Mouse (Mus musculus) limb, embryonic 12.5 days (tissue): ENCODE measurements around the gene Cadm3. TPM values are rescaled to one million over a fixed set of nuclear protein-coding genes. Genes with fewer than 3 reads are reported as not detected.

Source experiments
- ATAC-seq: fragments of 200-750 bp; cut with Nextera tagmentation; 2 replicates; pipeline ENCODE4 v1.8.0; 2017; ENCODE audit warnings: low read depth, moderate TSS enrichment; ENCODE audit not compliant: insufficient number of reproducible peaks, insufficient read depth, low FRiP score, low TSS enrichment
- H3K27ac ChIP-seq: fragments of 300-500 bp; sonication (generic); 2 replicates; pipeline ENCODE4 v1.5.1; 2016; ENCODE audit warnings: mild to moderate bottlenecking, moderate library complexity
- H3K27me3 ChIP-seq: fragments of 300-500 bp; sonication (generic); 2 replicates; pipeline ENCODE4 v1.6.1; 2016; ENCODE audit warnings: mild to moderate bottlenecking, moderate library complexity
- H3K36me3 ChIP-seq: fragments of 300-500 bp; sonication (generic); 2 replicates; pipeline ENCODE4 v1.6.1; 2016; ENCODE audit warnings: mild to moderate bottlenecking, moderate library complexity
- H3K4me1 ChIP-seq: fragments of 300-500 bp; sonication (generic); replicated peaks from 2 replicates; pipeline ENCODE4 v1.6.1; 2016
- H3K4me2 ChIP-seq: fragments of 300-500 bp; sonication (generic); 2 replicates; pipeline ENCODE4 v1.6.1; 2016; ENCODE audit warnings: mild to moderate bottlenecking, moderate library complexity
- H3K4me3 ChIP-seq: fragments of 300-500 bp; sonication (generic); replicated peaks from 2 replicates; pipeline ENCODE4 v1.5.1; 2016; ENCODE audit warnings: mild to moderate bottlenecking
- H3K9ac ChIP-seq: fragments of 300-500 bp; sonication (generic); replicated peaks from 2 replicates; pipeline ENCODE4 v1.6.1; 2016; ENCODE audit warnings: mild to moderate bottlenecking, moderate library complexity
- H3K9me3 ChIP-seq: fragments of 300-500 bp; sonication (generic); 2 replicates; pipeline ENCODE4 v1.6.1; 2016; ENCODE audit warnings: mild to moderate bottlenecking, moderate library complexity
- whole genome bisulfite sequencing: fragments of 180-500 bp; shearing (Covaris S2); methylation state at CpG from one replicate; pipeline ENCODE4 v1.1.7; 2016; 5-methylcytosine and 5-hydroxymethylcytosine counted together
- polyA plus RNA-seq: library from polyadenylated mRNA; unstranded; fragments of >200 nt; fragmentation: Nextera tagmentation; extraction: Ambion mirVana; gene quantifications from 2 replicates; pipeline ENCODE4 v1.2.1, GENCODE M21; 2016

Cadm3 gene
- polyA plus RNA-seq, 1 experiment from 2014 or later = 0.61 TPM

DNA sequence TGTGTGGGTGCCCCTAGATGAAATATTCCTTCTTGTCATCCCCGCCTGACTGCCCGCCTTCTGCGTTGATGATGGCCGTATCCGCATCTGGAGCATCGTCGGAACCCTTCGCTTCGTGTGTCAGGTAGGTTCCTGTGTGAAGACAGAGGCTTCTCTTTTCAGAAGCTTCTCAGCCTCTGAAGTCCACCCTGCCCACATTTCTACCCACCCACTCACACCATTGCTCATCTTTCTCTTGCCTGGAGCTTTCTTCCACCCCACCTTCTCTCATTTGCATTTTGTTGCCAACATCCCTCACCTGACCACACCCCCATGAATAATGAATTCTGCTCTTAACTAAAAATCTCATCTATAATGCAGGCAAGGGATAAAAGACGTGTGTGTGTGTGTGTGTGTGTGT lies 30.5 kb downstream of the Cadm3 start:
- no peaks in the 10 kb centered on the region for H3K9me3 ChIP-seq
- no peak overlapping the region for H3K9ac ChIP-seq
- no peaks in the 10 kb centered on the region for H3K4me1 ChIP-seq
- H3K27ac ChIP-seq = no peak overlapping the region
- H3K36me3 ChIP-seq = no peaks in the 10 kb centered on the region
- WGBS = 91% methylated on average over 10 of the region's 10 CpGs
- H3K4me3 ChIP-seq = no peak overlapping the region
- no peak for ATAC-seq
- no peak overlapping the region for H3K4me2 ChIP-seq
- H3K27me3 ChIP-seq = no peaks in the 10 kb centered on the region

DNA sequence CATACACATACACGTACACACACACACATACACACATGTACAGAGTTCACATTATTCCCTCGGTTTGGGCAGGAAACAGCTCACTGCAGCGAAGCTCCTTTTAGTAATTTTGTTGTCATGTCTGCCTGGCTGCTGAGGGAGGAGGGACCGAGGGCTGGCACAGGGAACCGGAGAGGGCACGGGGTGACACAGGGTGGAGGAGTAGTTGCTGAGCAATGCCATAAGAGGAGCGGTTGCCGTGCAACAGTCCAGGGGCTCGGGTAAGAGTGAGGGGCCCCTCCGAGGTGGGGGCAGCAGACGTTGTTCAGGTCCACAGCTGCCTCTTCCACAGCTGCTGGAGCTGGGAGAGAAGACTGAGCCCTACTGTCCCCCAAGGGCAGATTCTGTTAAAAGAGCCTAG lies 31.6 kb downstream of the Cadm3 start:
- H3K4me3 ChIP-seq = no peak overlapping the region
- no peaks in the 10 kb centered on the region for H3K36me3 ChIP-seq
- no peak overlapping the region for H3K9ac ChIP-seq
- 66% methylated on average over 11 of the region's 11 CpGs for WGBS
- H3K4me1 ChIP-seq = no peaks in the 10 kb centered on the region
- no peaks in the 10 kb centered on the region for H3K27me3 ChIP-seq
- ATAC-seq = no peak
- no peaks in the 10 kb centered on the region for H3K9me3 ChIP-seq
- no peak overlapping the region for H3K4me2 ChIP-seq
- H3K27ac ChIP-seq = no peak overlapping the region

DNA sequence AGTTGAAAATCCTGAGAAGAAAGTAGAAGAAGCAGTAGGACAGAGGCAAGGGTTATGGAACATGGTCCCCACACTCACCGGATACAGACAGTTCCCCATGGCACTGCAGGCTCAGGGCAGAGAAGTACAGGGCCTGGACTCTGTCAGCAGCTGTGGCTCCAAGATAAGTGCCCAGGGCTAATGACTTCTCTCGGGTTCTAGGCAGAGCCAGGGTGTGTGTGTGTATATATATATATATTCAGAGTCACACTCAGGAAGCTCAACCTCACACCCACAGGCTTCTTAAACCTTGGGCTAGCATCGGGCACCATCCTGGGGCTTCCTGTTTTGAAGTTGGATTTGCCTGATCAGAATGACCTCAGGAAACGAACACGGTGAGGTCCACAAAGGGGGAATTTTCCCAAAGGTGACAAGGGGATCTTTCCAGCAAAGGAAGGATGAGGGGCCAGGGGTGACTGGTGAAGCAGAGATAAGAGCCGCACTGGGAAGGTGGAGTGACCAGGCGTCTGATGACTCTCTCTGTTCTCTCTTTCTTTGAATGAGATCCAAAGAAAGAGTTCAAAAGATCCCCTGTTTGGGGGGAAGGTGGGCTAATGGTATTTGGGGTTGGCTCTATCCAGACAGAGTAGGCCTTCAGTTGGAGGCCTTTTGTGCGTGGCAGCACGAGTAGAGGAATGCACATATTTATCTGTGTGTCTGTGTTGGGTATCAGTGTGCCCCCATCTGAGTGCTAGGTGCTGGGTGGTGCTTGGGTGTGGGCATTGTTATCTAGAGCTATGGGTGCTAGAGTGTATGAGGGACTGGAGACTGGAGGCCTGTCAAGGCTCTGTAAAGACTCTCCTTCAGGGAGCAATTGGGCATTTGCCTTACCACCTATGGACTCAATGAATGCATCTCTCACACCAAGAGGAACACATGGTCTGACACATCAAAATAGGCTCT lies 33.9 kb downstream of the Cadm3 start, which contains the start of gene Ackr1:
Gene Ackr1, minus strand, starts transcription at position 439 of the 942 bp plus-strand sequence.
- 73% methylated on average over 9 of the region's 9 CpGs for WGBS
- H3K27ac ChIP-seq = no peak within 1 kb of the TSS
- no peak within 1 kb of the TSS for H3K9ac ChIP-seq
- H3K9me3 ChIP-seq = no peaks in the 10 kb centered on the region
- H3K27me3 ChIP-seq = no peaks in the 10 kb centered on the region
- no peaks in the 10 kb centered on the region for H3K4me1 ChIP-seq
- no peak for ATAC-seq
- H3K36me3 ChIP-seq = no peaks in the 10 kb centered on the region
- H3K4me3 ChIP-seq = no peak within 1 kb of the TSS
- no peak within 1 kb of the TSS for H3K4me2 ChIP-seq

DNA sequence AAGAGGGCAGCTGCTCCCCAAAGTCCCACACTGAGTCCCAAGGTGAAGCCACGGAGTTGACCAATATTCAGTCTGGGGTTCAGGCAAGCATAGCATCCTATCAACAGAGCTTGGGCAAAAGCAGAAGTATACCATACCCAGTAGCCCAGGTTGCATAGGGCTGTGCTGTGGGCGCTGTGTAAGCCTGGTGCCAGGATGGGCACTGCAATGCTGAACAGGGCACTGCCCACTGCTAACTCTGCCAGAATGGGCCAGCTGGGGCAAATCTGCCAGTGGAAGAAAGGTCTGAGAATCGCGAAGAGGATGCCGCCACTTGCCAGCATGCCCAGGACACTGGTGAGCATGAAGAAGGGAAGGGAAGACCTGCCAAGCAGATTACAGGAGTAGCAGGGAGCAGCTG lies 35.1 kb downstream of the Cadm3 start:
- H3K4me1 ChIP-seq = no peaks in the 10 kb centered on the region
- no peak overlapping the region for H3K4me2 ChIP-seq
- H3K9me3 ChIP-seq = no peaks in the 10 kb centered on the region
- H3K27me3 ChIP-seq = no peaks in the 10 kb centered on the region
- no peaks in the 10 kb centered on the region for H3K36me3 ChIP-seq
- H3K27ac ChIP-seq = no peak overlapping the region
- 87% methylated on average over 5 of the region's 5 CpGs for WGBS
- H3K4me3 ChIP-seq = no peak overlapping the region
- H3K9ac ChIP-seq = no peak overlapping the region
- no peak for ATAC-seq

DNA sequence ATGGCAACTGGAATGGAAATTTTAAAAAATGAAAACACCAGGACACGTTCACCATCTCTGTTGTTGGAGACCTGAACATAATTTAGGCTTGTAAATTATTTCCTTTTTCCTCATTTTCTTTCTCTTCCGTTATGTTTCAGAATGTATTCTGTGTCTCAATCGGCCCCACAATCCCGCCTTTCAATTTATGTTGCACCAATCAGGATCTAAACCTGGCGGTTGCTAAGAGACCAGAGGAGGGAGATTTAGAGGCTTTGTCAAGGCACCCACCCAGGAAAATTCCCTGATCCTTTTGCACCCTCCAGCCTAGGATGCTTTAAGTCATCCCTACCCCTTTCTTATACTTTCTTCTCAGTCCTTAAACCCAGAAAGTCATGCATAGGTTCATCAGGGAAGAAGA lies 37.8 kb downstream of the Cadm3 start:
- WGBS = 77% methylated on average over 5 of the region's 5 CpGs
- no peaks in the 10 kb centered on the region for H3K27me3 ChIP-seq
- no peak overlapping the region for H3K9ac ChIP-seq
- ATAC-seq = no peak
- H3K27ac ChIP-seq = no peak overlapping the region
- H3K4me3 ChIP-seq = no peak overlapping the region
- H3K4me1 ChIP-seq = no peaks in the 10 kb centered on the region
- no peak overlapping the region for H3K4me2 ChIP-seq
- no peaks in the 10 kb centered on the region for H3K9me3 ChIP-seq
- H3K36me3 ChIP-seq = no peaks in the 10 kb centered on the region

DNA sequence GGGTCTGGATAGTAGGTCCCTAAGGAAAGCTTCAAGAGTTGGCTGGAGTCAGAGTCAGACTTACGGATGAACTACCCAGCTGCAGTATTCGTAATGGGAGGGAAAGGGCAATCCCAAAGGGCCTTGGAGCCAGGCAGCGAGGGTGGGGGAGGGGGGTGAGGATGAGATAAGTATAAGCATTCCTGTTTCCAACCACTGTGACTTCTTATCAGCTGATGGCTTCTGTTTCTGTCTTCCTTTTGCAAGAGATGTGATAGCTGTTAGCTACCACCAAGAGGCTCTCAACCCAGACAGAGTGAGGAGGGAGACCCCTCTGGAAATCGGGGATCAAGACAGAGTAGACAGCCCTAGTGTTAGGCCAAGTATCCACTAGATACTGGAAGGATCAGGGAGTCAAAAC lies 38.3 kb downstream of the Cadm3 start:
- no peaks in the 10 kb centered on the region for H3K4me1 ChIP-seq
- no peak overlapping the region for H3K9ac ChIP-seq
- H3K4me2 ChIP-seq = no peak overlapping the region
- no peak for ATAC-seq
- H3K4me3 ChIP-seq = no peak overlapping the region
- H3K9me3 ChIP-seq = no peaks in the 10 kb centered on the region
- H3K27me3 ChIP-seq = no peaks in the 10 kb centered on the region
- WGBS = 60% methylated on average over 4 of the region's 4 CpGs
- no peaks in the 10 kb centered on the region for H3K36me3 ChIP-seq
- H3K27ac ChIP-seq = no peak overlapping the region

DNA sequence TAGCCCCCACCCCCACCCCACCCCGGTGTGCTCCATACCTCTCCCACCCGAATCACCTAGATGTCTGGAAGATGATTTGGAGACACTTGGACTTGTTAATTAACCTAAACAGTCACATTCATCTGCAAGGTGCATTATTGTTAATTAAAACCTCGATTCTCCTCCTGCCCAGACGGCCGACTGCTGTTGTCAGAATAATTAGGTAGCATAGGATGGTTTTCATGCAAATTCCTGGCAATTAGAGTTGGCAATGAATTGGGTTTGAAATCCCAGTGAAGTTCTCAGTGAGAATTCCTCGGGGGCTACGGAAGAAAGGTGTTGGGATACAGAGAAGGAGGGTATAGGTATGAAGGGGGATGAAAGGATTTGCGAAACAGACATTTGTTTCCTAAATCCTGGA lies 39.0 kb downstream of the Cadm3 start:
- Histone ChIP-seq H3K27ac (no peak overlapping the region), H3K9me3 (no peaks in the 10 kb centered on the region), H3K36me3 (no peaks in the 10 kb centered on the region), H3K27me3 (no peaks in the 10 kb centered on the region), H3K4me2 (no peak overlapping the region), H3K9ac (no peak overlapping the region), H3K4me1 (no peaks in the 10 kb centered on the region), H3K4me3 (no peak overlapping the region)
- 58% methylated on average over 8 of the region's 8 CpGs for WGBS
- ATAC-seq = no peak

DNA sequence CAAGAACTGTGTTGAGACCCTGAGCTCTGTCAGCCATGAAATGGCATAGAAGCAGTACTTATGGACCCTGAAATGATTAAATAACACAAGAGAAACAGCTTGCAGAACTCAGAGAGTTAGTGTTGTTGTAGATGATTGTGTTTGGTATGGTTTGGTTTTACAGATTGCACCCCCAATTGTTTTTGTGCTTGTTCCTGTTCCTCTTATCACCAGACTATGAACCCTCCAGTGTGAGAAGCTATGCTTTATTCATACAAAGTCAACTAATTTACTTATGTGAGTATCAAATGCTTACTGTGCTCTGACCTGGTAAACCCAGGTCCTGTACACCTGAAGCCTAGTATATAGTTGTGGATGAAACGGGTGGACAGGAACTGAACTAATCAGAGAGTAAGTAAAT lies 40.9 kb downstream of the Cadm3 start:
- H3K9me3 ChIP-seq = no peaks in the 10 kb centered on the region
- no peak overlapping the region for H3K4me3 ChIP-seq
- H3K4me2 ChIP-seq = no peak overlapping the region
- H3K36me3 ChIP-seq = no peaks in the 10 kb centered on the region
- H3K9ac ChIP-seq = no peak overlapping the region
- no peak overlapping the region for H3K27ac ChIP-seq
- WGBS = 57% methylated on average over 1 of the region's 1 CpGs
- no peaks in the 10 kb centered on the region for H3K4me1 ChIP-seq
- no peaks in the 10 kb centered on the region for H3K27me3 ChIP-seq
- ATAC-seq = no peak

DNA sequence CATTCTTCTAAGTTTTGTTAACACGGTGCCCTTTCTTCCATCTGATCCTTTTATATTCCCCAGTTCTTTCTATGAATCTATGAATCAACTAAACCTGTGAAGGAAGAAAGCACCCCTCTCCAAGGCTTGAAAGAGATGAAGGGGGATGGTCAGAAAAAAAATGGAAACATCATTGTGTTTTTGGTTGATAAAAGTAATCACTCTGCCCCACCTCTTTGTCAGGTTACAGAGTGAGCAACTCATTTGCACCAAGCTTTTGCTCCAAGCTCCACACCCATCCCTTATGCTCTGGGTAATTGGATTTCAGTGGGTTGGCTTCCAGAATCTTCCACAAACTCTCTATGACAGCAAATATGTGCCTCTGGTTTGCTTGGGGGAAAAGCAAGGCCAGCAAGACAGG lies 42.1 kb downstream of the Cadm3 start:
- 82% methylated on average over 1 of the region's 1 CpGs for WGBS
- Histone ChIP-seq H3K9me3 (no peaks in the 10 kb centered on the region), H3K9ac (no peak overlapping the region), H3K36me3 (no peaks in the 10 kb centered on the region), H3K27ac (no peak overlapping the region), H3K4me3 (no peak overlapping the region), H3K4me2 (no peak overlapping the region), H3K27me3 (no peaks in the 10 kb centered on the region), H3K4me1 (no peaks in the 10 kb centered on the region)
- ATAC-seq = no peak

DNA sequence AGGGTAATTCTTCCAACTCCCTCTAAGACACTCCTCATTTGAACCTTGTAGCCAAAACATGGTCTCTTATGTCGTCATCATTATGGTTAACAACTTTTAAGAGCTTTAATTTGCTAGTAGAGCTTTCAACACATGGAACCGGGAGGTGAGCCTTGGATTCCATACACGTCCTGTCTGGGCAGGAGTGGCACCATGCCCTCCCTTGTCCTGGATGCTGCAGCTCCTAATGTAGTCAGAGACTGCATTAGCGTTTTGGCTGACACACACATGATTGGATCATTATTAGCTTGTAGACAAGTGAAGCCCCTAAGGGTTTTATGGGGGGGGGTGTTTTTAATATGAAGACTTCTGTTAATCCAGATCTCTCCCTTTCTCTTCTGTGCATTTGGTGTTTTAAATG lies 42.5 kb downstream of the Cadm3 start:
- H3K4me3 ChIP-seq = no peak overlapping the region
- WGBS = 58% methylated on average over 4 of the region's 4 CpGs
- no peaks in the 10 kb centered on the region for H3K27me3 ChIP-seq
- ATAC-seq = no peak
- no peaks in the 10 kb centered on the region for H3K36me3 ChIP-seq
- no peak overlapping the region for H3K4me2 ChIP-seq
- H3K27ac ChIP-seq = no peak overlapping the region
- H3K9ac ChIP-seq = no peak overlapping the region
- no peaks in the 10 kb centered on the region for H3K9me3 ChIP-seq
- no peaks in the 10 kb centered on the region for H3K4me1 ChIP-seq

DNA sequence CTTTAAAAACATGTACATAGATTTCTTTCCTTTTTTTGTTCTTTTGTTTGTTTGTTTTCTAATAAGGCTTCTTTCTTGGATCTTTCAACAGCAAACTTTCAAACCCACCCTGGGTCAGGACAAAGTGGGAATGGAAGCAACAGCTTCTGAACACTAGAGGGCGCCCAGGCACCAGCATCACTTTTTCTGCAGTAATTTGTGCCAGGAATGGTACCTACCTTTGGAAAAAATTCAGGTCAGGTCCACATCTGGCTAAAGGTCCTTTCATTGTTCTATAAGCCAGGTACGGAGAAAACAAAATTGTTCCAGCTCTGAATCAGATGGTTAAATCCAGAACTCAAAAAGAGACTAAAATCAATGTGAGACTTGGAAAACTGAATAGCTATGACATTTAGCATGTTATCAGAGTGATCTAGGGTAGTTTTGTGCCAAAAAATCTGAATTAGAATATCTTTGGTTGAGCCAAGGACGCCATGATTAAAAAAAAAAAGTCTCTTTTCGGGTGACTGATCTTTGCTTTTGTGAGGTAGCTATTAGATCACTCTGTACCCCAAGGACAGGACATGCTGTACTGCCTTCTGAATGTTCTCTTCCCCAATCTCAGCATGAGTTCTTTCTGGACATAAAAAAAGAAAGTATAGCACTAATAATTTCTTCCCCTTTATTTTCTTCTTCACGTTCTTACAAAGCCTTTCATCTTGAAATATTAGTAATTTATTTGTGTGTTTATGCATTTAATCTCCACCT lies 43.5 kb downstream of the Cadm3 start:
- 36% methylated on average over 5 of the region's 5 CpGs for WGBS
- ATAC-seq = no peak
- H3K9me3 ChIP-seq = no peaks in the 10 kb centered on the region
- H3K4me2 ChIP-seq = no peak overlapping the region
- H3K27ac ChIP-seq = no peak overlapping the region
- H3K4me1 ChIP-seq = no peaks in the 10 kb centered on the region
- no peaks in the 10 kb centered on the region for H3K36me3 ChIP-seq
- no peak overlapping the region for H3K9ac ChIP-seq
- H3K4me3 ChIP-seq = no peak overlapping the region
- H3K27me3 ChIP-seq = no peaks in the 10 kb centered on the region
